Mouse (Mus musculus) lung, postnatal 0 days (tissue): Measurements from ENCODE around the gene Hcn1.

ENCODE experiments used
- CTCF ChIP-seq: IDR thresholded peaks from 2 replicates; pipeline ENCODE4 v1.5.1; 2016; ENCODE audit warnings: antibody characterized with exemption, mild to moderate bottlenecking
- EP300 ChIP-seq: IDR thresholded peaks from 2 replicates; pipeline ENCODE4 v1.6.1; 2016; ENCODE audit warnings: antibody characterized with exemption, mild to moderate bottlenecking, control low read depth

DNA sequence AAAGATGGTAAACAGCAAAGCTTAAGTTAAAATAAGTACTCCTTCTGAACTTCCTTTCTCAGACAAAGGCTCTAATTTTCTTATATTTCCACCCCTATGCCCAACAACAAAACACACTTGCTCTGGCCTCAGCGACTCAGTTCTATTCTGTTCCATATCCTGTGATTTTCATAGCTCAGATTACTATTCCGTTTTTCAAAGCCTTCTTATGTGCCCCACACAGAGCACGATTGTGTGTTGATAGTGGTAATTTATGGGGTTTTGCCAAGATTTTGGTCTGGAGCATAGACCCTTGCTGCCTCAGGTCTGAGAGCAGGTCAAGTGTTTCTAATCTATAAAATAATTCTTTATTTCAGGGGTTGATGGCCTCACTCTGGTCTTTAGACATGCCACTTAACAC, 30.4 kb upstream of the Hcn1 start:
- no peak for TF ChIP-seq CTCF
- TF ChIP-seq EP300 = no peak
